Mouse (Mus musculus) ovary, adult 18-20 months (tissue): ENCODE measurements around the gene Tomm34.
A peak's percentile ranks its signal among the peaks of the same experiment; 100 is the strongest.

ENCODE experiments used
- DNase-seq: peaks from one replicate; pipeline ENCODE4 v3.0.0; 2022; ENCODE audit warnings: low spot score, mixed read lengths

Tomm34 gene

GRCm38 (mm10) chr2:164070765-164071436 lies at the start of gene Tomm34:
Tomm34 (minus strand) TSS chr2:164071169.
- DNase-seq = peak; percentile 93

- DNase-seq = no peak
These were observed 48.5 kb upstream of the Tomm34 start for GRCm38 (mm10) chr2:164119503-164119902.

GRCm38 (mm10) chr2:164115531-164115930 lies 44.6 kb upstream of the Tomm34 start:
- no peak for DNase-seq

- DNase-seq = no peak
These were observed 43.1 kb upstream of the Tomm34 start for GRCm38 (mm10) chr2:164114051-164114450.

- no peak for DNase-seq
These were observed 40.6 kb upstream of the Tomm34 start for GRCm38 (mm10) chr2:164111546-164111945.

- DNase-seq = no peak
These were observed 37.5 kb upstream of the Tomm34 start for GRCm38 (mm10) chr2:164108501-164108900.

GRCm38 (mm10) chr2:164107125-164107874 lies 36.3 kb upstream of the Tomm34 start:
- DNase-seq = no peak

- DNase-seq = no peak
These were observed 35.5 kb upstream of the Tomm34 start for GRCm38 (mm10) chr2:164106287-164107035.

GRCm38 (mm10) chr2:164103501-164103900 lies 32.5 kb upstream of the Tomm34 start:
- DNase-seq = no peak

- DNase-seq = no peak
These were observed 31.4 kb upstream of the Tomm34 start for GRCm38 (mm10) chr2:164102366-164102765.

GRCm38 (mm10) chr2:164101936-164102335 lies 31.0 kb upstream of the Tomm34 start:
- DNase-seq = no peak

GRCm38 (mm10) chr2:164098603-164099250 lies 27.8 kb upstream of the Tomm34 start:
- DNase-seq = no peak

- no peak for DNase-seq
These were observed 23.2 kb upstream of the Tomm34 start for GRCm38 (mm10) chr2:164094152-164094551.

GRCm38 (mm10) chr2:164089508-164089907 lies 18.5 kb upstream of the Tomm34 start:
- no peak for DNase-seq

GRCm38 (mm10) chr2:164087416-164088017 lies 16.5 kb upstream of the Tomm34 start:
- no peak for DNase-seq

- no peak for DNase-seq
These were observed 13.4 kb upstream of the Tomm34 start for GRCm38 (mm10) chr2:164084342-164084700.

- no peak for DNase-seq
These were observed 12.8 kb upstream of the Tomm34 start for GRCm38 (mm10) chr2:164083609-164084341.

- DNase-seq = no peak
These were observed 11.2 kb upstream of the Tomm34 start for GRCm38 (mm10) chr2:164082175-164082574.

- no peak for DNase-seq
These were observed 10.6 kb upstream of the Tomm34 start for GRCm38 (mm10) chr2:164081577-164081976.

- DNase-seq = no peak
These were observed 8.5 kb upstream of the Tomm34 start for GRCm38 (mm10) chr2:164079488-164079887.

GRCm38 (mm10) chr2:164077875-164078274 lies 6.9 kb upstream of the Tomm34 start:
- no peak for DNase-seq
